Mouse (Mus musculus) forebrain, embryonic 12.5 days (tissue): ENCODE measurements at regions not wholly inside any gene's neighbourhood (a gene's known extent, or its start where the extent isn't known, plus 50 kb on each side); places are given as distances from the start of the nearest gene placed in this dataset.
A peak's percentile ranks its signal among the peaks of the same experiment; 100 is the strongest.

ENCODE experiments used
- ATAC-seq: fragments of 200-750 bp; cut with Nextera tagmentation; 2 replicates; pipeline ENCODE4 v1.8.0; 2017; ENCODE audit warnings: moderate TSS enrichment; ENCODE audit not compliant: low FRiP score
- H3K27ac ChIP-seq: fragments of 300-500 bp; sonication (generic); 2 replicates; pipeline ENCODE4 v1.5.1; 2016; ENCODE audit warnings: mild to moderate bottlenecking
- H3K27me3 ChIP-seq: fragments of 300-500 bp; sonication (generic); 2 replicates; pipeline ENCODE4 v1.6.1; 2016; ENCODE audit warnings: mild to moderate bottlenecking
- H3K36me3 ChIP-seq: fragments of 300-500 bp; sonication (generic); replicated peaks from 2 replicates; pipeline ENCODE4 v1.6.1; 2016; ENCODE audit warnings: mild to moderate bottlenecking
- H3K4me1 ChIP-seq: fragments of 300-500 bp; sonication (generic); 2 replicates; pipeline ENCODE4 v1.6.1; 2016
- H3K4me2 ChIP-seq: fragments of 300-500 bp; sonication (generic); 2 replicates; pipeline ENCODE4 v1.6.1; 2016; ENCODE audit warnings: mild to moderate bottlenecking, moderate library complexity
- H3K4me3 ChIP-seq: fragments of 300-500 bp; sonication (generic); replicated peaks from 2 replicates; pipeline ENCODE4 v1.5.1; 2016; ENCODE audit warnings: mild to moderate bottlenecking
- H3K9ac ChIP-seq: fragments of 300-500 bp; sonication (generic); 2 replicates; pipeline ENCODE4 v1.6.1; 2016; ENCODE audit warnings: mild to moderate bottlenecking
- H3K9me3 ChIP-seq: fragments of 300-500 bp; sonication (generic); 2 replicates; pipeline ENCODE4 v1.6.1; 2016
- WGBS: fragments of 180-500 bp; shearing (Covaris S2); methylation state at CpG from one replicate; pipeline ENCODE4 v1.1.7; 2016; 5-methylcytosine and 5-hydroxymethylcytosine counted together

DNA sequence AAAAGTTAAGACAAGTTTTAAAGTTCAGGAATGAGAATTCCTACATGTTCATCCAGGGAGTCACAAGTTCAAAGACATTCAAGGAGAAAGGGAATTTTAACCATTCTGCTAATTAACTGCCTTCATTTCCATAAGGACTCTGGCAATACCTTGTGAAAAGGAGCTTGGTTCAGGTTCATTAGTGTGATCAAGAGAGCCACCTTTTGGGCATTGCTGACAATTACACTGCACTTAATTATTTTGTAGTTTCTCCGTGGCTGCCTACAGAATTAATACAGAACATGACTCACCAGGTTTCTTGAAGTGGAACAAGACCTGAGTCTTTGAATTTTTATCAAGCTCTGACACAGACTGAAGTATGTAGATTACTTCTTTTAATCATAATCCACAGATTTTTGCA is 52.4 kb upstream of the Ankef1 start:
- Histone ChIP-seq H3K4me2 (no peak overlapping the region), H3K36me3 (no peaks in the 10 kb centered on the region), H3K27ac (no peak overlapping the region), H3K9me3 (no peaks in the 10 kb centered on the region), H3K9ac (no peak overlapping the region), H3K4me1 (no peaks in the 10 kb centered on the region), H3K4me3 (no peak overlapping the region), H3K27me3 (no peaks in the 10 kb centered on the region)
- WGBS: 3% methylated on average over 1 of the region's 1 CpGs
- ATAC-seq: peak; percentile 57; the same call in 1 of the 2 replicates
